Mouse (Mus musculus) embryonic facial prominence, embryonic 12.5 days (tissue): ENCODE results near the gene Shld1. TPM values are rescaled to one million over a fixed set of nuclear protein-coding genes. Genes with fewer than 3 reads are reported as not detected.

Experiments
- ATAC-seq: fragments of 200-750 bp; cut with Nextera tagmentation; 2 replicates; pipeline ENCODE4 v1.8.0; 2017; ENCODE audit not compliant: insufficient number of reproducible peaks, insufficient read depth, low FRiP score, low TSS enrichment
- H3K27ac ChIP-seq: fragments of 300-500 bp; sonication (generic); 2 replicates; pipeline ENCODE4 v1.5.1; 2016; ENCODE audit warnings: mild to moderate bottlenecking
- H3K27me3 ChIP-seq: fragments of 300-500 bp; sonication (generic); 2 replicates; pipeline ENCODE4 v1.6.1; 2016; ENCODE audit warnings: mild to moderate bottlenecking, moderate library complexity
- H3K36me3 ChIP-seq: fragments of 300-500 bp; sonication (generic); 2 replicates; pipeline ENCODE4 v1.6.1; 2016; ENCODE audit warnings: mild to moderate bottlenecking
- H3K4me1 ChIP-seq: fragments of 300-500 bp; sonication (generic); 2 replicates; pipeline ENCODE4 v1.6.1; 2016
- H3K4me2 ChIP-seq: fragments of 300-500 bp; sonication (generic); replicated peaks from 2 replicates; pipeline ENCODE4 v1.6.1; 2016; ENCODE audit warnings: mild to moderate bottlenecking, moderate library complexity
- H3K4me3 ChIP-seq: fragments of 300-500 bp; sonication (generic); 2 replicates; pipeline ENCODE4 v1.5.1; 2016; ENCODE audit warnings: mild to moderate bottlenecking
- H3K9ac ChIP-seq: fragments of 300-500 bp; sonication (generic); 2 replicates; pipeline ENCODE4 v1.6.1; 2016; ENCODE audit warnings: mild to moderate bottlenecking, moderate library complexity
- H3K9me3 ChIP-seq: fragments of 300-500 bp; sonication (generic); 2 replicates; pipeline ENCODE4 v1.6.1; 2016; ENCODE audit warnings: mild to moderate bottlenecking, moderate library complexity
- WGBS: fragments of 180-500 bp; shearing (Covaris S2); methylation state at CpG from one replicate; pipeline ENCODE4 v1.1.7; 2016; 5-methylcytosine and 5-hydroxymethylcytosine counted together
- polyA plus RNA-seq: library from polyadenylated mRNA; unstranded; fragments of >200 nt; fragmentation: Nextera tagmentation; extraction: Ambion mirVana; gene quantifications from 2 replicates; pipeline ENCODE4 v1.2.1, GENCODE M21; 2016

The Shld1 gene
- polyA plus RNA-seq, 1 experiment from 2014 or later: 14.3 TPM

- ATAC-seq: no peak
- Histone ChIP-seq H3K27ac (no peak overlapping the region), H3K9ac (no peak overlapping the region), H3K36me3 (no peaks in the 10 kb centered on the region), H3K9me3 (no peaks in the 10 kb centered on the region), H3K4me3 (no peak overlapping the region), H3K4me2 (no peak overlapping the region), H3K27me3 (no peaks in the 10 kb centered on the region), H3K4me1 (no peaks in the 10 kb centered on the region)
- WGBS: 90% methylated on average over 10 of the region's 10 CpGs
These were observed 47.2 kb downstream of the Shld1 start for GRCm38 (mm10) chr2:132733603-132734573.

GRCm38 (mm10) chr2:132738816-132739432, 52.2 kb downstream of the Shld1 start:
- Histone ChIP-seq H3K9me3 (no peaks in the 10 kb centered on the region), H3K4me1 (no peaks in the 10 kb centered on the region), H3K4me2 (no peak overlapping the region), H3K9ac (no peak overlapping the region), H3K4me3 (no peak overlapping the region), H3K27ac (no peak overlapping the region), H3K36me3 (no peaks in the 10 kb centered on the region), H3K27me3 (no peaks in the 10 kb centered on the region)
- WGBS: 62% methylated on average over 2 of the region's 2 CpGs
- ATAC-seq: no peak

- Histone ChIP-seq H3K9ac (no peak overlapping the region), H3K27ac (no peak overlapping the region), H3K27me3 (no peaks in the 10 kb centered on the region), H3K4me3 (no peak overlapping the region), H3K9me3 (no peaks in the 10 kb centered on the region), H3K4me2 (no peak overlapping the region), H3K36me3 (no peaks in the 10 kb centered on the region), H3K4me1 (no peaks in the 10 kb centered on the region)
- ATAC-seq: no peak
- WGBS: 58% methylated on average over 8 of the region's 8 CpGs
These were observed 55.2 kb downstream of the Shld1 start for GRCm38 (mm10) chr2:132741862-132742347.

GRCm38 (mm10) chr2:132744866-132745265, 58.1 kb downstream of the Shld1 start:
- no peaks in the 10 kb centered on the region for H3K36me3 ChIP-seq
- ATAC-seq: no peak
- WGBS: 88% methylated on average over 5 of the region's 5 CpGs
- H3K4me1 ChIP-seq: no peaks in the 10 kb centered on the region
- H3K4me3 ChIP-seq: no peak overlapping the region
- no peaks in the 10 kb centered on the region for H3K9me3 ChIP-seq
- H3K4me2 ChIP-seq: no peak overlapping the region
- no peaks in the 10 kb centered on the region for H3K27me3 ChIP-seq
- H3K27ac ChIP-seq: no peak overlapping the region
- no peak overlapping the region for H3K9ac ChIP-seq

GRCm38 (mm10) chr2:132746108-132746507, 59.4 kb downstream of the Shld1 start:
- Histone ChIP-seq H3K9ac (no peak overlapping the region), H3K27me3 (no peaks in the 10 kb centered on the region), H3K36me3 (no peaks in the 10 kb centered on the region), H3K4me3 (no peak overlapping the region), H3K4me2 (no peak overlapping the region), H3K27ac (no peak overlapping the region), H3K9me3 (no peaks in the 10 kb centered on the region), H3K4me1 (no peaks in the 10 kb centered on the region)
- ATAC-seq: no peak
- WGBS: 80% methylated on average over 3 of the region's 3 CpGs

- Histone ChIP-seq H3K36me3 (no peaks in the 10 kb centered on the region), H3K27ac (no peak overlapping the region), H3K9me3 (no peaks in the 10 kb centered on the region), H3K9ac (no peak overlapping the region), H3K4me2 (no peak overlapping the region), H3K27me3 (no peaks in the 10 kb centered on the region), H3K4me3 (no peak overlapping the region), H3K4me1 (0 out of 2 replicates have a peak, but pooled peaks cover 2% of the 10 kb centered on the region)
- no peak for ATAC-seq
These were observed 64.0 kb downstream of the Shld1 start for GRCm38 (mm10) chr2:132750726-132751125.

- no peak overlapping the region for H3K27ac ChIP-seq
- WGBS: 70% methylated on average over 15 of the region's 15 CpGs
These were observed 64.7 kb downstream of the Shld1 start for GRCm38 (mm10) chr2:132751141-132752066.

GRCm38 (mm10) chr2:132752398-132752797, 65.7 kb downstream of the Shld1 start:
- 62% methylated on average over 2 of the region's 2 CpGs for WGBS
- no peaks in the 10 kb centered on the region for H3K27me3 ChIP-seq
- H3K4me2 ChIP-seq: no peak overlapping the region
- H3K4me1 ChIP-seq: 0 out of 2 replicates have a peak, but pooled peaks cover 2% of the 10 kb centered on the region
- H3K36me3 ChIP-seq: no peaks in the 10 kb centered on the region
- H3K4me3 ChIP-seq: no peak overlapping the region
- H3K27ac ChIP-seq: no peak overlapping the region
- H3K9ac ChIP-seq: no peak overlapping the region
- no peak for ATAC-seq
- H3K9me3 ChIP-seq: no peaks in the 10 kb centered on the region

More at GRCm38 (mm10) chr2:132751141-132752066, 64.7 kb downstream of the Shld1 start:
- Histone ChIP-seq H3K4me2 (no peak overlapping the region), H3K9me3 (no peaks in the 10 kb centered on the region), H3K27me3 (no peaks in the 10 kb centered on the region), H3K4me1 (0 out of 2 replicates have a peak, but pooled peaks cover 2% of the 10 kb centered on the region), H3K9ac (no peak overlapping the region), H3K36me3 (no peaks in the 10 kb centered on the region), H3K4me3 (no peak overlapping the region)
- no peak for ATAC-seq

GRCm38 (mm10) chr2:132753137-132753536, 66.4 kb downstream of the Shld1 start:
- Histone ChIP-seq H3K27ac (no peak overlapping the region), H3K36me3 (no peaks in the 10 kb centered on the region), H3K9me3 (no peaks in the 10 kb centered on the region), H3K4me3 (no peak overlapping the region), H3K4me1 (0 out of 2 replicates have a peak, but pooled peaks cover 2% of the 10 kb centered on the region), H3K27me3 (no peaks in the 10 kb centered on the region), H3K4me2 (no peak overlapping the region), H3K9ac (no peak overlapping the region)
- WGBS: 75% methylated on average over 3 of the region's 3 CpGs
- no peak for ATAC-seq

- WGBS: 73% methylated on average over 5 of the region's 5 CpGs
- no peaks in the 10 kb centered on the region for H3K36me3 ChIP-seq
- H3K4me3 ChIP-seq: no peak overlapping the region
- no peak for ATAC-seq
- no peaks in the 10 kb centered on the region for H3K27me3 ChIP-seq
- H3K27ac ChIP-seq: no peak overlapping the region
- no peak overlapping the region for H3K4me2 ChIP-seq
- H3K4me1 ChIP-seq: no peaks in the 10 kb centered on the region
- no peaks in the 10 kb centered on the region for H3K9me3 ChIP-seq
- no peak overlapping the region for H3K9ac ChIP-seq
These were observed 71.2 kb downstream of the Shld1 start for GRCm38 (mm10) chr2:132757911-132758310.

- ATAC-seq: no peak
- no peaks in the 10 kb centered on the region for H3K36me3 ChIP-seq
- no peaks in the 10 kb centered on the region for H3K4me1 ChIP-seq
- H3K27ac ChIP-seq: no peak overlapping the region
- no peaks in the 10 kb centered on the region for H3K27me3 ChIP-seq
- H3K9ac ChIP-seq: no peak overlapping the region
- 74% methylated on average over 1 of the region's 1 CpGs for WGBS
- no peak overlapping the region for H3K4me2 ChIP-seq
- no peak overlapping the region for H3K4me3 ChIP-seq
- H3K9me3 ChIP-seq: no peaks in the 10 kb centered on the region
These were observed 84.1 kb downstream of the Shld1 start for GRCm38 (mm10) chr2:132770822-132771221.
